Mouse (Mus musculus) myocyte (in vitro differentiated cells): ENCODE data around the gene Ank2. TPM values are rescaled to one million over a fixed set of nuclear protein-coding genes. Genes with fewer than 3 reads are reported as not detected.

ENCODE experiments used
- H3K27me3 ChIP-seq: one replicate; pipeline ENCODE4 v1.6.1; 2011; ENCODE audit not compliant: control insufficient read depth, insufficient read depth, insufficient read length
- H3K36me3 ChIP-seq: one replicate; pipeline ENCODE4 v1.6.1; 2011; ENCODE audit not compliant: control insufficient read depth, insufficient read depth
- H3K4me2 ChIP-seq: one replicate; pipeline ENCODE4 v1.6.1; 2011; ENCODE audit warnings: low read depth, control low read depth
- H3K4me3 ChIP-seq: one replicate; pipeline ENCODE4 v1.5.1; 2011; ENCODE audit warnings: mild to moderate bottlenecking, control low read depth, moderate library complexity
- H3K79me2 ChIP-seq: one replicate; pipeline ENCODE4 v1.6.1; 2011; ENCODE audit not compliant: control insufficient read depth, insufficient read depth
- H3ac ChIP-seq: one replicate; pipeline ENCODE4 v1.6.1; 2011; ENCODE audit not compliant: control insufficient read depth, insufficient read length
- CEBPB ChIP-seq: IDR thresholded peaks from 2 replicates; pipeline ENCODE4 v1.6.1; 2011; ENCODE audit warnings: mild to moderate bottlenecking, moderate library complexity; ENCODE audit not compliant: poor library complexity, insufficient read depth, severe bottlenecking
- E2F4 ChIP-seq: IDR thresholded peaks from one replicate; pipeline ENCODE4 v1.6.1; 2011; ENCODE audit warnings: mild to moderate bottlenecking, control low read depth, moderate library complexity; ENCODE audit not compliant: insufficient read depth
- MAX ChIP-seq: IDR thresholded peaks from one replicate; pipeline ENCODE4 v1.6.1; 2011; ENCODE audit warnings: low read depth, mild to moderate bottlenecking, control low read depth
- MYOD1 ChIP-seq, 3 experiments: IDR thresholded peaks; one replicate each; pipeline ENCODE4 v1.6.1; 2011; ENCODE audit warnings: control low read depth in 2 of 3, low read depth in 2 of 3, mild to moderate bottlenecking in 2 of 3, moderate library complexity in 1 of 3; ENCODE audit not compliant: insufficient read length in 2 of 3, control insufficient read depth in 1 of 3
- MYOG ChIP-seq, 3 experiments: IDR thresholded peaks; one replicate each; pipeline ENCODE4 v1.6.1; 2011; ENCODE audit warnings: control low read depth in 2 of 3, low read depth in 2 of 3, mild to moderate bottlenecking in 2 of 3; ENCODE audit not compliant: insufficient read length in 2 of 3, control insufficient read depth in 1 of 3, insufficient read depth in 1 of 3
- POLR2A ChIP-seq: IDR thresholded peaks from one replicate; pipeline ENCODE4 v1.6.1; 2011; ENCODE audit warnings: low read depth, mild to moderate bottlenecking, control low read depth, moderate library complexity; ENCODE audit not compliant: insufficient read length
- POLR2AphosphoS2 ChIP-seq: IDR thresholded peaks from one replicate; pipeline ENCODE4 v1.6.1; 2011; ENCODE audit warnings: low read depth, control low read depth; ENCODE audit not compliant: insufficient read length
- REST ChIP-seq: IDR thresholded peaks from one replicate; pipeline ENCODE4 v1.6.1; 2011; ENCODE audit warnings: mild to moderate bottlenecking, control low read depth, moderate library complexity; ENCODE audit not compliant: insufficient read depth, insufficient read length
- SRF ChIP-seq: IDR thresholded peaks from one replicate; pipeline ENCODE4 v1.6.1; 2011; ENCODE audit warnings: low read depth; ENCODE audit not compliant: control insufficient read depth, insufficient read length
- TCF12 ChIP-seq: IDR thresholded peaks from one replicate; pipeline ENCODE4 v1.6.1; 2011; ENCODE audit warnings: mild to moderate bottlenecking, control low read depth; ENCODE audit not compliant: poor library complexity, insufficient read depth, severe bottlenecking
- TCF3 ChIP-seq: IDR thresholded peaks from one replicate; pipeline ENCODE4 v1.6.1; 2011; ENCODE audit warnings: low read depth, control low read depth; ENCODE audit not compliant: insufficient read length
- USF1 ChIP-seq: IDR thresholded peaks from one replicate; pipeline ENCODE4 v1.6.1; 2011; ENCODE audit warnings: low read depth, mild to moderate bottlenecking, control low read depth, moderate library complexity
- polyA plus RNA-seq: library from polyadenylated mRNA; unstranded; fragments of >200 nt; fragmentation: generic; extraction: Trizol; gene quantifications from one replicate; pipeline ENCODE4 v1.2.1, GENCODE M21; 2012; ENCODE audit warnings: missing spikeins

Ank2 gene
- polyA plus RNA-seq, 1 experiment, result 20.2 TPM

DNA sequence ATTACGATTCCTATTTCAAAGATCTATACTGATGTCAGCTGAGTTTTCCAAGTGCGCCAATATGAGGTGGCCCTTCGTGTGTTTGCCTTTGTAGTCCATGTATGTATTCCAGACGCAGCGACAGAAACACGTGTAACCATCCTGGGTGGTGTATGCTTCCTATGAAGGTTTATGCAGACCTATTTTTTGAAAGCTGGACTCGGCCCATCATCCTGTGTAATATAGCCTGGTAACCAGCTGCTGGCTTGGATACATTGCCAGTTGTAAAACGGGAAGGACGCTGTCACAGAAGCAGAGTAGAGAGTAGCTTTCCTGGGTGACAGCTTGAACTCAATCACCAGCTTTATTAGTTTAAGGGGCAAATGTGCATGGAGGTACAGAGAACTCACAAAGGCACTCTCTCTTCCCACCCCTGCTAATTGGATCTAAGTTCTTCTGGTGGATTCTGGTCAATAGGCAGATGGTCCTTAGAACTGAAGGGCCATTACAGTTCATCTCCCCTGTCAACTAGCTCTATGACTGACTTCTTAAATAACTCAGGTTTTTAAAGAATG is 300.0 kb downstream of the Ank2 start:
- H3K79me2 ChIP-seq, result no peaks in the 10 kb centered on the region
- H3K4me3 ChIP-seq, result no peak overlapping the region

DNA sequence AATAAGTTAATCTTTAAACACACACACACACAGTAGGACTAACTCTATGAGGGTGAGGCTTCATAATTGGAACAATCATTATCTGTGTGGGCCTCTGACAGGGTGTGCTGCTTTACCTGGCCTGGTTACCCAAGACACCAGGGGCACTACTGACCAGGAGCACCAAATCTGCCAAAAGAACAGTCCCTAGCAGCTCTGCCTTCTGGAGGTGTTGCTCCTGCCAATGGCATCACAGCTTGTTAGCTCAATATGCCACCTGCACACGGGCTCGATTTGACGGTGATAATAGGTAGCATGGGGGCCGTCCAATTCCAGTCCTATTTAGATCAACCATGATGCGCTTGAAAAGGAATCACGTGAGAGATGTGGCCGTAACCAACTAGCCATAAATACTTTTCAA is 300.5 kb downstream of the Ank2 start:
- Histone ChIP-seq H3K79me2 (no peaks in the 10 kb centered on the region), H3K4me3 (no peak overlapping the region), H3K36me3 (no peaks in the 10 kb centered on the region), H3ac (no peak overlapping the region), H3K4me2 (no peak overlapping the region), H3K27me3 (no peaks in the 10 kb centered on the region)
- no peak for TF ChIP-seq TCF3
- TF ChIP-seq E2F4, result no peak
- TF ChIP-seq CEBPB, result no peak
- no peak for TF ChIP-seq SRF
- no peak for TF ChIP-seq MYOG (IDR thresholded peaks at IDR 0.05; ENCODE audit: control insufficient read depth in 1 of 3, insufficient read depth in 1 of 3, insufficient read length in 2 of 3, low read depth in 2 of 3)
- TF ChIP-seq USF1, result no peak
- no peak for TF ChIP-seq MYOD1 (IDR thresholded peaks at IDR 0.05; ENCODE audit: control insufficient read depth in 1 of 3, insufficient read length in 2 of 3, low read depth in 2 of 3)
- no peak for TF ChIP-seq REST
- no peak for TF ChIP-seq MAX
- TF ChIP-seq POLR2A, result no peak
- TF ChIP-seq POLR2AphosphoS2, result no peak
- TF ChIP-seq TCF12, result no peak

More for the DNA sequence above, 300.0 kb downstream of the Ank2 start:
- TF ChIP-seq POLR2A (no peak), TCF12 (no peak), REST (no peak), POLR2AphosphoS2 (no peak), USF1 (no peak), MYOD1 (IDR thresholded peaks at IDR 0.05; ENCODE audit: control insufficient read depth in 1 of 3, insufficient read length in 2 of 3, low read depth in 2 of 3) (no peak), SRF (no peak), TCF3 (no peak), E2F4 (no peak), MAX (no peak), CEBPB (no peak), MYOG (IDR thresholded peaks at IDR 0.05; ENCODE audit: control insufficient read depth in 1 of 3, insufficient read depth in 1 of 3, insufficient read length in 2 of 3, low read depth in 2 of 3) (no peak)
- H3K27me3 ChIP-seq, result no peaks in the 10 kb centered on the region
- no peaks in the 10 kb centered on the region for H3K36me3 ChIP-seq
- no peak overlapping the region for H3ac ChIP-seq
- no peak overlapping the region for H3K4me2 ChIP-seq

DNA sequence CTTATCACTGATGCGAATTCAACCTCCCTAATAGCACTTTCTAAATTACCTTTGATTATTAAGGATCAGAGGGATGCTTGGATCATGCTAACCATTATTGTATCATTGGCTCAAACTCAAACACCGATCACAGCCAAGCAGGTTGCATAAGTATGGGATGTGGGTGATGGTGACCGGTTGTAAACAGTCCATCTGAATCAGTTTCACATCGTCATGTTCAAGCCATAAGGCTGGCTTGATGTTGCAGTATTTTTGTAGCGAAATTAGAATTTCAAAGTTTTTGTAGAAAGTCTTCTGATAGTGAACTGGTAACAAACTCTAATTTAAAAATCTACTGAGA is 310.4 kb downstream of the Ank2 start:
- H3K4me3 ChIP-seq, result no peak overlapping the region
- H3K4me2 ChIP-seq, result no peak overlapping the region
- no peaks in the 10 kb centered on the region for H3K79me2 ChIP-seq
- no peaks in the 10 kb centered on the region for H3K36me3 ChIP-seq
- TF ChIP-seq MAX, result no peak
- no peak for TF ChIP-seq TCF12
- no peak for TF ChIP-seq SRF
- no peak for TF ChIP-seq POLR2AphosphoS2
- TF ChIP-seq TCF3, result no peak
- TF ChIP-seq MYOD1 (IDR thresholded peaks at IDR 0.05; ENCODE audit: control insufficient read depth in 1 of 3, insufficient read length in 2 of 3, low read depth in 2 of 3), result no peak
- no peak for TF ChIP-seq MYOG (IDR thresholded peaks at IDR 0.05; ENCODE audit: control insufficient read depth in 1 of 3, insufficient read depth in 1 of 3, insufficient read length in 2 of 3, low read depth in 2 of 3)
- no peak for TF ChIP-seq USF1
- TF ChIP-seq REST, result no peak
- no peak for TF ChIP-seq CEBPB
- no peak for TF ChIP-seq E2F4
- TF ChIP-seq POLR2A, result no peak
- H3ac ChIP-seq, result no peak overlapping the region
- H3K27me3 ChIP-seq, result no peaks in the 10 kb centered on the region

DNA sequence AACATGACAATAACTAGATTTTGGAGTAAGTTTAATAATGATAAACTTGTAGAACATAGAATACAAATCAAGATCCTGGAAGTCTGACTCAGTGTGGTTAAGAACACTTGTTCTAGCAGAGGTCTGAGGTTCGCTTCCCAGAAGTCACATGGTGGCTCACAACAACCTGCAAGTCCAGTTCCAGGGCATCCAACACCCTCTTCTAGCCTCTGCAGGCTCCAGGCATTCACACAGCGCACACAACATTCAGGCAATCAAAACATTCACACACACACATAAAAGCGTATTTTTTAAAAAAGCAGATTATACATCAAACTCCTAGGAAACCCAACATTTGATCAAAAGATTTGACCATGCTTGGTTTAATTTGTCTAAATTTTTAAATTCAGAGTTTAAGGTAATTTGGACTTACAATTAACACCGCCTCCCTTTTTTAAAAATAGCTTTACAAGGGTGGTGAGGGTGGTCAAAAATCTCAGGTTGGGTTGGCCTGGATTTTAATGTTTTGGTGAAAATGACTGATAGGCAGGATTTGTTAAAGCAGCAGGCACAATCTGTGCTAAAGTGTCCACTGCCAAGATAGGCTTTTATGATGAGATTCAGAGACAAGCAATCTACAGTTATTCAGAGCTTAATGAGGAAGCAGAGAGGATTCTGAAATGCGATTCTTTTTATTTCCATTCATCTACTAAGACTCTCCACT is 310.9 kb downstream of the Ank2 start:
- no peaks in the 10 kb centered on the region for H3K27me3 ChIP-seq
- TF ChIP-seq SRF (no peak), MYOD1 (IDR thresholded peaks at IDR 0.05; ENCODE audit: control insufficient read depth in 1 of 3, insufficient read length in 2 of 3, low read depth in 2 of 3) (no peak)
- no peak overlapping the region for H3K4me3 ChIP-seq
- no peak overlapping the region for H3K4me2 ChIP-seq
- no peaks in the 10 kb centered on the region for H3K36me3 ChIP-seq
- no peak overlapping the region for H3ac ChIP-seq
- no peaks in the 10 kb centered on the region for H3K79me2 ChIP-seq

DNA sequence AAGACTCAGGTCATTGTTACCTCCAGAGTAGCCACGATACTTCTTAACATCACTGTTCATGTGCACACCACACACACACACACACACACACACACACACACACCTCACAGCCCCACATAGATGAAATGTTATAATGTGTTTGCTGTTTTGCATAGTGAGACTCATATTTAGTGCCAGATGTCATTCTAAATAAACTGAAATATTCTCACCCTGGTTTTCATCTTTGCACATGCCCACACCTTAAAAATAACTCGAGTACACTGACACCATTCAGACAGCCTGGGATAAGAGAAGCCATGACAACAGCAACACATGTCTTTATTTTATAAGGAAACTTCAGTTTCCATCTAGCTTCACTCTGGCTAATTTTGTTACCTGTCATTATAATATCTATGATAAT is 312.1 kb downstream of the Ank2 start:
- Histone ChIP-seq H3K36me3 (no peaks in the 10 kb centered on the region), H3K27me3 (no peaks in the 10 kb centered on the region), H3ac (no peak overlapping the region), H3K4me3 (no peak overlapping the region), H3K4me2 (no peak overlapping the region), H3K79me2 (no peaks in the 10 kb centered on the region)
- TF ChIP-seq CEBPB (no peak), USF1 (no peak), MYOG (IDR thresholded peaks at IDR 0.05; ENCODE audit: control insufficient read depth in 1 of 3, insufficient read depth in 1 of 3, insufficient read length in 2 of 3, low read depth in 2 of 3) (no peak), TCF3 (no peak), MAX (no peak), E2F4 (no peak), POLR2AphosphoS2 (no peak), POLR2A (no peak), TCF12 (no peak), MYOD1 (IDR thresholded peaks at IDR 0.05; ENCODE audit: control insufficient read depth in 1 of 3, insufficient read length in 2 of 3, low read depth in 2 of 3) (no peak), SRF (no peak), REST (no peak)
